Mouse (Mus musculus): Measurements from ENCODE around the gene Ikzf1.

Ikzf1 gene

GRCm38 (mm10) chr11:11690059-11690844 is 5.4 kb downstream of the Ikzf1 start:
- DNase-seq (ENCODE audit: low read depth, low spot score): no peak

- no peak for DNase-seq (ENCODE audit: low read depth, low spot score)
Observed at GRCm38 (mm10) chr11:11690845-11691196, 6.0 kb downstream of the Ikzf1 start.

GRCm38 (mm10) chr11:11691324-11692058 is 6.7 kb downstream of the Ikzf1 start:
- no peak for DNase-seq (ENCODE audit: low read depth, low spot score)

- DNase-seq (ENCODE audit: low read depth, low spot score): no peak
Observed at GRCm38 (mm10) chr11:11692558-11693166, 7.9 kb downstream of the Ikzf1 start.

GRCm38 (mm10) chr11:11693446-11693845 is 8.6 kb downstream of the Ikzf1 start:
- no peak for DNase-seq (ENCODE audit: low read depth, low spot score)

- no peak for DNase-seq (ENCODE audit: low read depth, low spot score)
Observed at GRCm38 (mm10) chr11:11694072-11694471, 9.3 kb downstream of the Ikzf1 start.

GRCm38 (mm10) chr11:11694472-11695177 is 9.8 kb downstream of the Ikzf1 start:
- DNase-seq (ENCODE audit: low read depth, low spot score): no peak

GRCm38 (mm10) chr11:11695211-11695887 is 10.5 kb downstream of the Ikzf1 start:
- no peak for DNase-seq (ENCODE audit: low read depth, low spot score)

- no peak for DNase-seq (ENCODE audit: low read depth, low spot score)
Observed at GRCm38 (mm10) chr11:11695907-11696306, 11.1 kb downstream of the Ikzf1 start.

- no peak for DNase-seq (ENCODE audit: low read depth, low spot score)
Observed at GRCm38 (mm10) chr11:11696814-11697213, 12.0 kb downstream of the Ikzf1 start.

- DNase-seq (ENCODE audit: low read depth, low spot score): no peak
Observed at GRCm38 (mm10) chr11:11701378-11701777, 16.6 kb downstream of the Ikzf1 start.

GRCm38 (mm10) chr11:11703776-11704175 is 19.0 kb downstream of the Ikzf1 start:
- no peak for DNase-seq (ENCODE audit: low read depth, low spot score)

GRCm38 (mm10) chr11:11708154-11708719 is 23.4 kb downstream of the Ikzf1 start:
- no peak for DNase-seq (ENCODE audit: low read depth, low spot score)

GRCm38 (mm10) chr11:11709311-11709710 is 24.5 kb downstream of the Ikzf1 start:
- DNase-seq (ENCODE audit: low read depth, low spot score): no peak

GRCm38 (mm10) chr11:11710718-11711117 is 25.9 kb downstream of the Ikzf1 start:
- DNase-seq (ENCODE audit: low read depth, low spot score): no peak

GRCm38 (mm10) chr11:11711748-11712147 is 26.9 kb downstream of the Ikzf1 start:
- DNase-seq (ENCODE audit: low read depth, low spot score): no peak

- DNase-seq (ENCODE audit: low read depth, low spot score): no peak
Observed at GRCm38 (mm10) chr11:11714676-11715075, 29.9 kb downstream of the Ikzf1 start.

- no peak for DNase-seq (ENCODE audit: low read depth, low spot score)
Observed at GRCm38 (mm10) chr11:11715963-11716691, 31.3 kb downstream of the Ikzf1 start.

- no peak for DNase-seq (ENCODE audit: low read depth, low spot score)
Observed at GRCm38 (mm10) chr11:11716692-11717037, 31.9 kb downstream of the Ikzf1 start.

- no peak for DNase-seq (ENCODE audit: low read depth, low spot score)
Observed at GRCm38 (mm10) chr11:11717606-11718167, 32.9 kb downstream of the Ikzf1 start.
